Mouse (Mus musculus) c-Kit-positive CD71-positive TER-119-positive erythroid progenitor cells, embryonic 14.5 days (primary cell): ENCODE results near the gene Gm9821.

ENCODE experiments used
- DNase-seq: peaks from one replicate; pipeline ENCODE4 v3.0.0-alpha.2; 2013; ENCODE audit warnings: low spot score

Gm9821 gene

DNA sequence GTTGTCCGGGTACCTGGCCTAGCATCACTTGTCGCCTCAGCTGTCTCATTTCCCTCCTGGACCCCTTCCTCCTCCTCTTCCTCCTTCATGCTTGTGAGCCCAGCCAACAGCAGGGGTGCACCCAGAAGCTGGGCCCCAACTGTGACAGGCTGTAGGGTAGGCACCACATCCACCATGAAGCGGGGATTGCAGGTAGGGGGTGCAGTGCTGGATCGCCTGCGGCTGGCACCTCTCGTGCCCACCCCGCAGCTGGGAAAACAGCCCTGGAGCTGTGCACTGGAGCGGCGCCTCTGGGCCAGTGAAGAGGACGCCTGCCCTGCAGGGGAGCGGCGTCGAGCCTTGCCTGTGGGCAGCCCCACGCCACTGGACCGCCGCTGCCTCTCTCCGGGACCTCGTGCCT lies at the start of gene Gm9821:
Gene Gm9821 (plus strand): TSS at position 221 of the 400 bp plus-strand sequence.
- no peak for DNase-seq

DNA sequence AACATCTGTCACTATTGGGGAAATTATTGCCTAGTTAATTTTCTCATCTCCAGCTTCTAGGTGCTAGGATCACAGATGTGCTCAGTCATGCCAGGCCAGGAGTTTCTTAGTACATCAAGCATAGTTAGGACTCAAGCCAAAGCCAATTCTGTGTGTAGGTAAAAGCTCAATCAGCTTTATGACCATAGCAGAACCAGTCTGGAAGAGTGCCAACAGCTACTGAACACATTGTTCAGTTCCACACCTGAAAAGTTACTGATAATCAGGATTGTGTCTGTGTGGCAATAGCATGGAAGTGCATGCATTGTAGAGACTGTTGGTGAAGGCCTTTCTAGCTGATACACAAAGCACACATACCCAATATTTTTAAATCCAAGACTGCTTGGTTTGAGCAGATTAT lies 47.5 kb upstream of the Gm9821 start:
- DNase-seq, result no peak

DNA sequence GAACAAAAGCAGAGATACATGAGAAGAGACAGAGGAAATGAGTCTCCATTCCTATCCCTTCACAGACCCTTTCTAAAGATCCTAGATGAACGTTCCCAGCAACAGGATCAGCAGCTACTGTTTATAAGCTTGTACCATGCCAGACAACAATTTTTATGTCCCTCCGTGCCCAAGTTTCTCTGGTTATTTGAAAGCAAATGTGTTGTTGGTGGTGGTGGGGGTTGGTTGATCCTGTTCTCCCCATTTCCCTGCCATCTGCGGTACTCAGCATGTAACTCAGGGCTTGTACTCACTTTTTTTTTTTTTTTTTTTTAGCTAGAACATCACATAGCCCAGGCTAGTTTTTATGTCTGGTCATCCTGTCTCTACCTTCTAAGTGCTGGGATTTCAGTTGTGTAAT lies 46.4 kb upstream of the Gm9821 start:
- DNase-seq, result no peak

DNA sequence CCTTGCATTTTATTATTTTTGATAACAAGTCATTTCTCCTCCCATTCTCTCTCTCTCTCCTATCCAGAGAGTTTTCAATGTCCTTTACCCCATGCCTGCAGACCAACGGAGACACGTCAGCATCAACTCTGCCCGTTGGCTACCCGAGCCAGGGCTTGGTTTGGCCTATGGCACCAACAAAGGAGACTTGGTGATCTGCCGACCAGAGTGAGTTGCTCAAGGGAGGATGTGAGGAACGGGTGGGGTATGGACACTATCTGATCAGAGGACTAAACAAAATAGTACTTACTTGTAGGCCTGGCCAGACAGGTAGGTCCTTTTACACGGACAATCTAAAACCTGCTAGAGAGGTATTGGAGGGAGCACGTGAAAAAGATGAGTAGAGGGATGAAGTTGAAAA lies 45.1 kb upstream of the Gm9821 start:
- no peak for DNase-seq

DNA sequence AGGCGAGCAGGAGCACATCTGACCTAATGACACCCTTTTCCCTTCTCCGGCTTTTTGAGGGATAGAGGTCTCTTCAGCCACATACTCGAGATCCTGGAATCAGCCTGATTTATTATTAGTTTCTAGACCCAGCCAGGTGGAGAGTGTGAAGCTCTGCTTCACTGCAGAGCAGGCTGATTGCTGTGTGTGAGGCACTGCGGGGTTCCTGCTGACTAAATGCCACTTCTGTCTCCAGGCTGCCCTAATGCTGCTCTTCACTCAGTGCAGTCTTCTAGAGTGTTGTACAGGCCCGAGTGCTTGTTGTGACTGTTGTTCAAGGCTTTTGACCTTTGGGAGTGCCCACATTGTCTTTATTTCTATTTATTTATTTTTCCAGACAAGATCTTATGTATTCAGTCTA lies 43.2 kb upstream of the Gm9821 start:
- DNase-seq, result no peak

DNA sequence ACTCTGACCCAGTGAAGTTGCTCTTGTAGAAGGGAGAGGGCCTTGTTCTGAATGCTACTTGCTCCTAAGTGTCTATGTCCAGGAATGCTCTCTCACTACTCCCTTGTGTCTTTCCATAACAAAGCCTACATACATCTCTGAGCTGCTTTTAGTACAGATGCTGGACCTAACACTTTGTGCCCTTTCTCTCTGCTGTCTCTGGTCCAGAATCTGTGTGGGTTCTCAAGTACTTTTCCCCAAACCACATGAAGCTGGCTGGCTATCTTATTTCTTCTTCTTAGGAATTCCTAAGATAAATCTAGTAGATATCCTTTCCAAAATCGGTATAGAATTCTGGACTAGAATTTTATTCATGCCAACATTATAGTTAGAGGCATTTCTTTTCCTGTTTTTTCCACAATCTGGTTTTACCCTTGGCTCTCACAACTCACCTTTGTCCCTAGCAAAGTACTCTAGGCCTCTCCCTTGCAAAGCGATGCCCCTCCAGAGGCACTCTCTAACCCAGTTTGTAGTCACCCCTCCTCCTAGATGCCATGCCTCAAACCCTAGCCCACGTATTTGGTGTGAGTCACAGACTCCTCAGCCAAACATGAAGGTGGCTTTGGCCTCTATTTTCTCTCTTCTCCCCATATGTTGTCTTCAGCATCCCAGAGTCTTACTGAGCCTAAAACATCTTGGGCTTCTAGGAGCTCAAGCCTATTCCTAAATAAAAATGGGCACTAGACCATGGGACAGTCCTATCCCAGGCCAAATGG lies 42.2 kb upstream of the Gm9821 start:
- no peak for DNase-seq

DNA sequence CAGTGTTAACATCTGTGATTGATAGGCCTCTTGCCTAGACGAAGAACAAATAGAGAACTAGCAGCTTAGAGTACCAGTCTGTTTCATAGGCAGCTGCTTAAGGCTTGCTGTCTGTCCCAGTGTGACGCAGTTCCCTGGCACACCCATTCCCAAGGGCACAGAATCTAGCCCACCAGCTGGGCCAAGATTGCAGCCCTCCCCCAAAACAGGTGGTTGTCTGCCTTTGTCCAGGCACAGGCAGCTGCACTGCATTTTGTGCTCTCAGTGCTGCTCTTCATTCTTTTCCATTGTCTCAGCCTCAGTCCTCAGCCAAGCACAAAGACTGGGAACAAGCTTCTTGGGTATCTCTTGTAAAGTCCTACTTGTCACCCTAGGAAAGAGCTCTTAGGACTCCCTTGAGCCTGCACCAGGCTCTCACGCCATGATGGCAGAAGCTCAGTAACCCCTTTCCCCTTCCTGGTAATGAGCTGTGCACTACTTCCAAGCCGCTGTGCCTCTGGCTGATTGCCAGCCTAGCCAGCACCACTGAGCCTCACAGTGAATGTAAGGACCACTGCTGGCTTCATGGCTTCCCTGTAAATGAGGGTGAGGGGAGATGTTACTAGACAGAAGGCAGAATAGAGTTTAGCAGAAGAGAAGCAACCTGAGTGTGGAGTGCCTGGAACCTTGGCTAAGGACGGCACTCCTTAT lies 40.7 kb upstream of the Gm9821 start:
- DNase-seq, result no peak

DNA sequence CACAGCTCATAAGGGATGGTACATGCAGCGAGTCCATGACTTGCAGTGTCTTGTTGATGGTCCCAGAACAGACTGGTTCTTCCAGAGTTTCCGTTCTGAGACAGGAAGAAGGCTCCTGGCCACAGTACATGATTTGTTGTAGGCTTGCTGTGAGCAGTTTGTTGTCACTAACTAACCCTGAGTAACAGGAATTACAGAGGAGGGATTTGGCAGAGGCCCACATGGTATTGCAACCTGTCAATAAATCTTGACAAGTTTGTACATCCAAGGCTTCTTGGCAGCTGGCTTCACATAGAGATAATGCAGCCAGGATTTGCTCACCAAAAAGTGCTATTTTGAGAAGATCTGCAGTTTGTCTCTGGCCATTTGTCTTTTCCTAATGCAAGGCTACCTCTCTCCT lies 39.4 kb upstream of the Gm9821 start:
- no peak for DNase-seq

DNA sequence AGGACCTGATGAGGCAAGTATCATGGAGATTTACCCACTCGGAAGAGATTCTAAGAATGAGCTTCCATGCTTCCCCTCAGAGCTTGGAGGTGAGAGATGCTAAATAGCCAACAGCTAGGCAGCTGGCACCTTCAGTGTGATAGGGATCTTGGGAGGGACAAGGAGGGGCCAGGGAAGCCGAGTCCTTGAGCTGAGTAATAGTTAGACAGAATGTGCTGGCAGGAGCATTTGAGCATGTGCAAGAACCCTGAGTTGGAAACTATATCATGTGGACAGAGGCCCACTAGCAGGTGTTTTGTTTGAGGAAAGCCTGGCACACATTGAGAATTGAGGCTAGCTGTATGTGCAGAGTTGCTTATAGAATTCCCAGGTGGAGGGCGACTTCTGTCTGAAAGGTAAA lies 32.9 kb upstream of the Gm9821 start:
- DNase-seq, result no peak

DNA sequence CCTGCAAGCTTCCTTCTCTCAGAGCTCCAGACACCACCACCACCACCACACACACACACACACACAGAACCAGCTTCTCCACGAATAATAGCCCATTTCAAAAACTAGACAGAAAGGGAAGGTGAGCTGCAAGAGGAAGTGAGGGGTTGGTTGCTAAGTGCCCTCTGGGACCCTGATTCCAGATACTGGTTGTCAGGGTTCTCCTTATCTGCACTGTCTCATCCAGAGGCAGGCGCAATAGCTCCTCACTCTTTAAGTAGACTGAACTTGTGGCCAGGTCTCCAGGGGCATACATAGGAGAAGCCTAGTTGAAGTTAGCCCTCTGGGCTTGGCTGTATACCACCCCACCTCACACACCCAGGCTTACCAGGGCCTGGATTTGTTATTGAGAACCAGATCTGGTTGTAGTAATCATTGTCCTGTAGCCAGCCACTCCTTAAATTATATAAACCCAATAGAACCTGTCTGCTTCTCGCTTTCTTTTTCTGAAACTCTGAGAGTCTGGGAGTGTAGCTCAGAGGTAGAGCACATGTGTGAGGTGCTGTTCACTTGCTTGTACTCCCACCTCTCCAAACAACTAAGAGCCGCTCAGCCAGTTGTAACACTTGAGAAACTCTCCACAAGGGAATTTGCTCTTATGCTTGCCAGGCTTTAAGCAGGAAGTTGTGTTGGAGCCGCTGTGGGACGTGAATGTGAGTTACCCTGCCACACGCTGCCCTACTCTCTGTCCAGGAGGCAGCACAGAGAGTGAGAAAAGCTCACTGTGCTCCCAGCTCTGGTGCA lies 32.0 kb upstream of the Gm9821 start:
- DNase-seq, result no peak

DNA sequence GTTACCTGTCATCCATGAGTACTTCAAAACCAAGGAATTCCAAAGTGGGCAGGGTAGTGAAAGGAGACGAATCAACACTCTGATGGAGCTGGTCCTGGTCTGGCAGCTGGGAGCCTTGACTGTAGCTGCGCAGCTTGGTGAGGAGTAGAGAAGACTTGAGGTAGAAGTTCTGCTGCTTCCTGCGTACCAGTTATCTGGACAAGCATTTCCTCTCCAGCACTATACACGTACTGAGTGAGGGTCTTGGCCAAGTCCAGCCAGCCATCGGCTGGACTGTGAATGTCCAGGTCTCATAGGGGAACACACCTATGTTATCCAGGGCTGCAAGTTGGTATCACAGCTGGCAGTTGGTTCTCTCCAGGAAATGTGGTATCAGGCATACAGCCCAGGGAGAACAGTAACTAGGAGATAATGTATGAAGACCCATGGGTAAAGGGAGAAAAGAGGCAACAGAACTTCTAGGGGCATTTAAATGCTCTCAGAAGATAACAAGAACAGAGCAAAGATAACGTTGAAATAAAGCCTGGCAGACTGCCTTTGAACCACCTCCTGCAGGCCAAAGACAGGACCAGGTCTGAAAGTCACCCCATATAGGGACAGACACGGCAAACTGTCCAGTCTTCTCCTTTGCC lies 29.0 kb upstream of the Gm9821 start:
- DNase-seq, result no peak

DNA sequence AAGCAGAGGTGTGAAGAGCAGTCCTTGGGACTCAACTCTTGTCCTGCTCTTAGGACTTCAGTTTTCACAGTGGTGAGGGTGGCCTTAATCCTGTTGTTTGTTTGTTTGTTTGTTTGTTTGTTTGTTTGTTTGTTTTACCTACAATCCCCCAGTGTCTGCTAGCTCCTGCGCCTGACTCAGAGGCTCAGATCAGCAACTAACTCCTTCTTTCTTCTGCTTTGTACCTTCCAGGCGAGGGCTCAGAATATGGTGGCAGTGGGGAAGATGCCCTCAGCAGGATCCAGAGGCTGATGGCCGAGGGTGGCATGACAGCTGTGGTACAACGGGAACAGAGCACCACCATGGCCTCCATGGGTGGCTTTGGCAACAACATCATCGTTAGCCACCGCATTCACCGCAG lies 28.4 kb upstream of the Gm9821 start:
- no peak for DNase-seq

DNA sequence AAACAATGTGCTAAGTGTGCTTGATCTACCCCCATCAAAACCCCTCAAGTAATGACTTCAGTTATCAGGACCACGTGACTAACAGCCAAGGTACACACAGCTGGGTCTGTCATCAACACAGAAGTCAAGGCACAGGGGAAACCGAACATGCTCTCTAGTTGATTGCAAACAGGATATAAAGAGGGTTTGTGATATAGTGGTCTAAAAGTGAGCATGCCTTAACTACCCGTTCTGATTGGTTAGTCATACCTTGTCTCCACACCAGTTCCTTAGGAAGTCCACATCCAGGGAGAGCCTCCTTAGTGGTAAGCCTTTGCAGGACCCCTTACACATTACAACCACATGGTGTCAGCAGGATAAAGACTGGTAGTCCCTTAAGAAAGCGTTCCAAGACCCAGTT lies 25.4 kb upstream of the Gm9821 start:
- no peak for DNase-seq

DNA sequence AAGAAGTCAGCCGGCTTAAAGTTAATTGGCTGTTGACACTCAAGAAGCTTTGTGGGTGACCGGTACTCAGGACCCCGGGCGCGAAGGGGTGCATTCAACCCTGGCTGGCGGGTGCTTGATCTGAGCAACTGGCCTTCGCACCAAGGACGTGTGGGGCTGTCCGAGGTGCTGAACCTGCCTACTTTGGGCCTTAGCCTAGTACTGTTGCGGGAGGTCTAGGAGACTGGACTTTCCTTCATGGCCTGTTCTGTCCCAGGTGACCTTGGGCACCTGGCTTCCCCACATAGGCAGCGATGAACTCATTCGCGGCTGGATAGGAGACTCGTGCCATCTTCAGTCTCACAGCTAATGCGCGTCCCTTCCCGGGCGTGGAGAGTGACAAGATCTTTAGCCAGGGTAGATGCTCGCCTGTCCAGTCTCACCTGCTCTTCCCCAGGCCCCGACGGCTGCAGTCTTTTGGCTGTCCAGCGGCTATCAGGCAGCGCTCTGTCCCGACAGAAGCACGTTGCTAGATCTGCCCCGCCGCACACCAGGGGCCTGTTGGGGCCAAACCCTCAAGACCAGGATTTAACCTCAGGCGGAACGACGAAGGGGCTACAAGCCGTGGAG lies 24.2 kb upstream of the Gm9821 start:
- DNase-seq, result peak; percentile 71

DNA sequence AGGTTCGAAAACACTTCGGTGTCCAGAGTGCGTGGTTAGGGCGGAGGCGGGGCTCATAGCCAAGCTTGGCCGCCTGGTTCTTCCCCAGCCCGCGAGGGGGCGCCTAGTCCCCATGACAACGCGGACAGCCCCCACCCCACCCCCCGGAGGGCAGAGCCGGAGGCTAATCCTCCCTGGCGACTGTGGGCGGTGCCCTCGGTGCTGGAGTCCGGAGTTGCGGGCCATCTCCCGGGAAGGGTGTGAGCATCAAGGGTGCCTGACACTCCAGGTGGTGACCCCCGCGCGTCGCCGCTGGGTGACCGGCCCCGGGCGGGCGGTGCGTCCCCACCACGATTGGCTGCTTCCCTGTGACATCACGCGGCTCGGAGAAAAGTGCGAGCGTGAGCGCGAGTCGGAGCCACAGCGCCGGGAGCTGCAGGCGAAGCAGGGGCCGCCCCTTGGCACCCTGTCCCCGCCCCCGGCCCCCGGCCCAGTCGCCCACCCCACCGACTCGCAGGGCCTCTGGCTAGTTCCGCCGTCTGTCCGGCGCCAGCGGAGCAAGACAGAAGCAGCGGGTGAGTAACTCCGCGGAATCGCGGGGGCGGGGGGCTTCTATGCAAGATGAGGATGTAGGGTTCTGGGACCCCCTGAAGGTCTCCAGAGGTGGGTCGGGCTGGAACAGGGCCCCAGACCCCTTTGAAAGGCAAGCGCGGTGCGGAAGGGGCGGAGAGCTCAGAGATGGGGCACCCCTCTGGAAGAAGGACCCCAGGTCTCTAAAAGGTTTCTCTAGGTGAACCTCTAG lies 23.5 kb upstream of the Gm9821 start:
- DNase-seq, result no peak

DNA sequence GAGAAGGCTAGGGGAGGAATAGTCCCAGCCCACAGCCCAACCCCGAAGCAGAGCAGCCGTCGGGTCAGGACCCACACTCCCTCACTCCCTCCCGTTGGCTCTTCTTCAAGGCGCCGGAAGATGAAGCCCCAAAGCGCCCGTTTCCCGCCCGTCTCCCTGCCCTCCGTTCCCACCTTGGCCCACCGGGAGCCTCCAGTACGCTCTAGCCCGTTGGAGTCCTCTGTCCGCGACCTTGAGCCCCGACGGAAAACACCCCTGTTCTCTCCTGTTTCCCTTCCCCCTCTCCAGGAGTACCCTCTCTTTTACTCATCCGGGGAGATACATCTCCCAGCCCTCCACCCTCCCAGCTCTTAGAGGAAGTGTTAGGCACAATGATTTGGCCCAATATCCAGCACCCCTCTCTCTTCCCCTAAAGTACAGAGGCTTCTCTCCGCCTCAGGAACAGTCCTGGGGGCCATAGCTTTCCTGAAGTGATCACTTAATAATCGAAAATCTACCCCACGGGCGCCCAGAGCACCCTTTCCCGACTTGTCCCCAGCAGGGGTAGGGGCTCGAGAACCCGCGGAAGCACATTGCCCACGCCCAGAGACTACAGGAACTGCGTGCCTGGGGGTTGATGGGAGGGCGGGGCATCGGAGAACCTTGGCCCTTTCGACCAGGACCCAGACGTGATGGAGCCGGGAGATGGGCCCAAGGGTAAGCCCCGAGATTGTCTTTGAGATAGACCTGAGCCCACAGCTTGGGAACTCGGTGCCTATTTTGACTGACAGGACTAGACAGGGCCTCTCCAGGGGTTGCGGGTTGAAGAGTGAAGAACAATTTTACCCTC lies 22.7 kb upstream of the Gm9821 start:
- DNase-seq, result no peak

DNA sequence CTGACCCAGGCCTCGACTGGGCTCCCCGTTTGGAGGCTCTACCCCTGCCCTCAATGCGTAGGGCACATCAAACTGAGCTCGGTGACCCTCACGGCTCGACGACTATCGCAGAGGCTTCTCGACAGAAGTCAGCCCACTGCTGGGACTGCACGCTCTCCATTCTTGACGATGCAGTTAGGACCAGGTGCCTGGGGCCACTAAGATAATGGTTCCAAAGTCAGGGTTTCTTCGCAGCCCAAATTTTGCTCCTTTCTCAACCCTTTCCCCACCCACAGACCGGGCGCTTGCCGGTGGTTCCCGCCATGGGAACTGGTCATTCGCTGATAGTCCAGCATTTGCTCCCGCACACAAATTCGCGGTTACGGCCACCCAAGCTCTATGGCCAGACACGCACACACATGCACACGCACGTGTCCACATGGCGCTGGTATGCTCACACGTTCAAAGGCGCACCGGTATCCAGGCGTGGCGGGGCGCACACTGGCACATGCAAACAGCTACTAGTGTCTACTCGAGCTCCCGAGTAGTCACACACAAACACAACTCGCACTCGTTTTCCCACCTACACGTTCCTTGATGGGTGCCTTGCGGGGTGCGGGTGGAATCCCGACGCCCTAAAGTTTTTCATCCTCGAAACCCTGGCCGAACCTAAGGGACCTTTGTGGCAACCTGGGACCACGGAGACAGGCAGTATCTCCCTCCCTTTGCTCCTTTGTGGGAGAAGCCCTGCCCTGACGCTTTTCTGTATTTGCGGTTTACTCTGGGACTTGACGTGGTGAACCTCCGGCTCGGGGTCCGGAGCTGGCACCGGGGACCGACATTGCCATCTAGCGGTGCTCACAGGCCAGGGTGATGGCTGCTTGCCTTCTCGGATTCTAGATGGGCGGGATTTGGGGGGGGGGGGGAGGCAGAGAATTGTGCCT lies 21.8 kb upstream of the Gm9821 start:
- DNase-seq, result no peak

DNA sequence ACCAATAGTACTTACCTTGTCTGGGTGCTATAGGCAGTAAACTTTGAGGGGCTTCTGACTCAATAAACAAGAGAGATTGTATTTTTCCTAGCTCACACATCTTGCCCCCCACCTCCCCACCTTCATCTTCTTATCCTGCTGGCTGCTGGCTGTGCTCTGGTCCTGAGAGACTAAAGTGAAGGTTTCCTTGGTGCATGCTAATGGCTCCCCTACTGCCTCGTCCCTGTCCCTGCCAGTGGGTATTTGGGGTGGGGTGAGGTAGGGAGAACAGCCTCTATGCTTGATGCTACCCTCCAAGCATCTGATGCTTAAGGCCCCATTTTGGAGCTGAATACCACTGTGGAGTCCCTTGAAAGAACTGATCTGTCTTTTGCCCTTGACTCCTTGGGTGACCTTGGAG lies 20.8 kb upstream of the Gm9821 start:
- no peak for DNase-seq

DNA sequence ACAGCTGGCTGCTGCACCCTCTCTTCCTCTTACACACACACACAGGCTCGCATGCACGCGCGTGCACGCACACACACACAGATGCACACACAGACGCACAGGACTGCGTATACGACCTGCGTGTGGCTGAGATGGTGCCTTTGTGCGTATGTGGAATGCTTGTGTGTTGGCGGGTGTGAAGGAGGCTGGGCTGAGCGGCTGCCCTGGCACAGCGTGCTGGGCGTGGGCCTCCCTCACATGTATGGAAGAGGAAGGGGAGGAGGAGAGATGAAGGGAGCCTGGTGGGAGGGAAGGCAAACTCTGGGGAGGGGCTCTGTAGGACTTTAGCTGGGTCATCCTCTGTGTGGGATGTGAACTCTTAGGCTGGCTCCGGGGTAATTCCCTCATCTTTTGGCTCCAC lies 20.1 kb upstream of the Gm9821 start:
- no peak for DNase-seq
